Mouse (Mus musculus) ES-Bruce4 (cell line): ENCODE data around the gene Hist1h2ac.
"Not testable (repeated sequence)": the region's sequence is repeated elsewhere in the genome, so short reads cannot be mapped to it uniquely, and the experiment has no call there.

Experiments
- CTCF ChIP-seq: IDR thresholded peaks from one replicate; pipeline ENCODE4 v1.8.1; 2011; ENCODE audit warnings: low read depth, low read length
- EP300 ChIP-seq: IDR thresholded peaks from 2 replicates; pipeline ENCODE4 v1.6.1; 2011; ENCODE audit warnings: low read depth, low read length; ENCODE audit not compliant: insufficient read depth
- POLR2A ChIP-seq: IDR thresholded peaks from one replicate; pipeline ENCODE4 v1.8.1; 2011; ENCODE audit warnings: low read length; ENCODE audit not compliant: insufficient read depth

DNA sequence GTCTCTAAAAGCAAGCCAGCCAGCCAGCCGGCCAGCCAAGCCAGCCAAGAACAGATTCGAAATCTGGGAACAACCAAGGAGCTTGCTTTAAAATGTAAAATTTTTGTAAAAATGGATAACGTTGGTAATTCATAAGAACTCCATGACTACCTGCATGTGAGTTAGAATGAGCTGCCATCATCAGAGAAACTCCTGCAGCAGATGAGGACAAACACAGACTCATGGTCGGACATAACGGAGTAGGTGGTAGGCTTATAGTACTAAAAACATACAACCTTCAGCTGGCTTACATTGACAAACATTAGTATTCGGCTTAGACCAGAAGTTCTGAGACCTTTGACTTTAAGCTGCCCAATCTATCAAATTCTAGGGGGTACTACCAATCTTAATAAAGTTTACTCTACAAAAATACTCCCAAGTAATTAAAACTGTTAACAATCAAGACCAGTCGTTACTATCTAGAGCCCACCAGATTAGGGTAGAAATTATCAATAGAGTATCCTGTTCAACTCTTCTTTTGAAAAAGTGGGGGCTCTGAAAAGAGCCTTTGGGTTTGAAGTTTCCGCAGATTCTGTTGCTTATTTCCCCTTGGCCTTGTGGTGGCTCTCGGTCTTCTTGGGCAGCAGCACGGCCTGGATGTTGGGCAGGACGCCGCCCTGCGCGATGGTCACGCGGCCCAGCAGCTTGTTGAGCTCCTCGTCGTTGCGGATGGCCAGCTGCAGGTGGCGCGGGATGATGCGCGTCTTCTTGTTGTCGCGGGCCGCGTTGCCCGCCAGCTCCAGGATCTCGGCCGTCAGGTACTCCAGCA lies 597 bp downstream of the Hist1h2ac start:
- not testable (repeated sequence) for TF ChIP-seq POLR2A, EP300, CTCF
